Comparison of ENCODE assay signal across 9 mouse cellular contexts in genomic region chr6:49039470-49040180, GRCm38 (mm10). TPM values are rescaled to one million over a fixed set of nuclear protein-coding genes. Genes with fewer than 3 reads are reported as not detected.
DNase-seq lines count a peak whose midpoint lies in the region; ATAC-seq and TF ChIP-seq lines count a peak whose summit lies in the region.
"Had no signal": no experiment of that assay in that cellular context is flagged by ENCODE, and none has a peak within 500 bp of the region (broad histone marks: within the 10 kb centered on the region; RNA-seq: fewer than 3 reads in every experiment).

No protein-coding gene starts in this region.

- no peak overlapping the region for H3K27ac ChIP-seq in bone marrow, adult 2 months (ENCODE audit: control insufficient read depth, insufficient read depth, low read depth, low read length, poor library complexity)
- no peak overlapping the region for H3K27ac ChIP-seq in embryonic fibroblast, embryonic 13.5 days (ENCODE audit: insufficient read depth, low read length)
- no peak overlapping the region for H3K27ac ChIP-seq in heart, postnatal 0 days (ENCODE audit: low read depth)
- H3K27ac ChIP-seq in lung, embryonic 14.5 days (ENCODE audit: low read depth), result no peak overlapping the region
- H3K27ac ChIP-seq in neural tube, embryonic 15.5 days (replicated peaks), result no peak overlapping the region

- peak; percentile 65 for DNase-seq in heart, postnatal 0 days (ENCODE audit: low spot score)
- DNase-seq in kidney, postnatal 25 days, result peak; percentile 57 to 69
- peak; percentile 88 for DNase-seq in lung, embryonic 14.5 days
- peak; percentile 71 for DNase-seq in thymus, postnatal 25 days

- TF ChIP-seq EP300 in heart, postnatal 0 days (IDR thresholded peaks at IDR 0.05; ENCODE audit: low read depth), result no peak

- peaks cover 39% of the 10 kb centered on the region for H3K27me3 ChIP-seq in E14TG2a.4 (ENCODE audit: insufficient read depth, low read length)
- 0 out of 2 replicates have a peak, but pooled peaks cover 5% of the 10 kb centered on the region for H3K27me3 ChIP-seq in heart, postnatal 0 days (ENCODE audit: control insufficient read depth, insufficient read depth, low read length)
- H3K27me3 ChIP-seq in lung, embryonic 14.5 days (ENCODE audit: insufficient read depth, low read length), result 0 out of 2 replicates have a peak, but pooled peaks cover 6% of the 10 kb centered on the region
- peaks cover 19% of the 10 kb centered on the region for H3K27me3 ChIP-seq in neural tube, embryonic 15.5 days (replicated peaks)

- no peak overlapping the region for H3K4me3 ChIP-seq in E14TG2a.4 (replicated peaks; ENCODE audit: low read length)
- peak overlapping the region; percentile 31 for H3K4me3 ChIP-seq in bone marrow, adult 2 months (replicated peaks; ENCODE audit: control insufficient read depth, low read depth, low read length)
- H3K4me3 ChIP-seq in embryonic fibroblast, embryonic 13.5 days (ENCODE audit: insufficient read depth, low read length), result no peak overlapping the region
- H3K4me3 ChIP-seq in heart, postnatal 0 days (ENCODE audit: low read depth, low read length), result peak overlapping the region; percentile 38
- peak overlapping the region; percentile 29 for H3K4me3 ChIP-seq in lung, embryonic 14.5 days (ENCODE audit: low read depth, low read length)
- peak overlapping the region; percentile 21; the same call in 1 of the 2 replicates for H3K4me3 ChIP-seq in neural tube, embryonic 15.5 days (replicated peaks)

- TF ChIP-seq POLR2A in bone marrow, adult 2 months (IDR thresholded peaks at IDR 0.05; ENCODE audit: borderline replicate concordance, control insufficient read depth, low read depth, low read length), result no peak
- no peak for TF ChIP-seq POLR2A in embryonic fibroblast, embryonic 13.5 days (IDR thresholded peaks at IDR 0.05; ENCODE audit: low read depth, low read length)

- no peaks in the 10 kb centered on the region for H3K36me3 ChIP-seq in E14TG2a.4 (ENCODE audit: insufficient read depth, low read length)
- no peaks in the 10 kb centered on the region for H3K36me3 ChIP-seq in heart, postnatal 0 days (replicated peaks; ENCODE audit: control insufficient read depth, insufficient read depth, low read length)
- no peaks in the 10 kb centered on the region for H3K36me3 ChIP-seq in lung, embryonic 14.5 days (ENCODE audit: insufficient read depth)
- no peaks in the 10 kb centered on the region for H3K36me3 ChIP-seq in neural tube, embryonic 15.5 days

- peaks cover 34% of the 10 kb centered on the region for H3K4me1 ChIP-seq in E14TG2a.4 (replicated peaks; ENCODE audit: low read depth, low read length)
- peaks cover 3% of the 10 kb centered on the region for H3K4me1 ChIP-seq in bone marrow, adult 2 months (ENCODE audit: control insufficient read depth, insufficient read depth, low read length)
- H3K4me1 ChIP-seq in embryonic fibroblast, embryonic 13.5 days (ENCODE audit: control insufficient read depth, insufficient read depth, low read length), result peaks cover 12% of the 10 kb centered on the region; the same call in 1 of the 2 replicates
- peaks cover 6% of the 10 kb centered on the region; the same call in 1 of the 2 replicates for H3K4me1 ChIP-seq in heart, postnatal 0 days (ENCODE audit: control insufficient read depth, insufficient read depth)
- H3K4me1 ChIP-seq in lung, embryonic 14.5 days (ENCODE audit: insufficient read depth), result no peaks in the 10 kb centered on the region
- peaks cover 4% of the 10 kb centered on the region; the same call in 1 of the 2 replicates for H3K4me1 ChIP-seq in neural tube, embryonic 15.5 days

- 16% methylated on average over 18 of the region's 18 CpGs for WGBS in bone marrow, adult 2 months
- WGBS in heart, postnatal 0 days, result 11% methylated on average over 18 of the region's 18 CpGs
- WGBS in lung, embryonic 14.5 days, result 11% methylated on average over 18 of the region's 18 CpGs
- 13% methylated on average over 18 of the region's 18 CpGs for WGBS in neural tube, embryonic 15.5 days

- TF ChIP-seq CTCF in E14TG2a.4 (conservative IDR thresholded peaks at IDR 0.05; ENCODE audit: low read length), result peak; percentile 84
- peak; percentile 73 for TF ChIP-seq CTCF in bone marrow, adult 2 months (IDR thresholded peaks at IDR 0.05; ENCODE audit: control insufficient read depth, insufficient read depth, low read length)
- TF ChIP-seq CTCF in embryonic fibroblast, embryonic 13.5 days (IDR thresholded peaks at IDR 0.05; ENCODE audit: borderline replicate concordance, insufficient read depth, low read length), result peak; percentile 36; the same call in 1 of the 2 replicates
- peak; percentile 63 for TF ChIP-seq CTCF in heart, postnatal 0 days (IDR thresholded peaks at IDR 0.05; ENCODE audit: low read depth)
- peak; percentile 72 for TF ChIP-seq CTCF in lung, embryonic 14.5 days (IDR thresholded peaks at IDR 0.05; ENCODE audit: low read depth)

- H3K9ac ChIP-seq in heart, postnatal 0 days (replicated peaks; ENCODE audit: low read depth, low read length), result no peak overlapping the region; the same call in 1 of the 2 replicates
- peak overlapping the region; percentile 52 for H3K9ac ChIP-seq in lung, embryonic 14.5 days
- no peak overlapping the region for H3K9ac ChIP-seq in neural tube, embryonic 15.5 days (replicated peaks)

- peak overlapping the region; percentile 59 for H3K4me2 ChIP-seq in heart, postnatal 0 days (ENCODE audit: low read depth, low read length)
- peak overlapping the region; percentile 55 for H3K4me2 ChIP-seq in lung, embryonic 14.5 days
- H3K4me2 ChIP-seq in neural tube, embryonic 15.5 days, result peak overlapping the region; percentile 48

- H3K9me3 ChIP-seq in E14TG2a.4 (ENCODE audit: low read length), result no peaks in the 10 kb centered on the region
- no peaks in the 10 kb centered on the region for H3K9me3 ChIP-seq in heart, postnatal 0 days (replicated peaks; ENCODE audit: control insufficient read depth, low read length)
- no peaks in the 10 kb centered on the region for H3K9me3 ChIP-seq in lung, embryonic 14.5 days (ENCODE audit: low read depth, low read length)
- no peaks in the 10 kb centered on the region for H3K9me3 ChIP-seq in neural tube, embryonic 15.5 days (replicated peaks)

- 0 out of 2 replicates have a peak, but pooled peaks have one; percentile 44 for ATAC-seq in heart, postnatal 0 days (ENCODE audit: insufficient read depth, low read depth)
- 0 out of 2 replicates have a peak, but pooled peaks have one; percentile 57 for ATAC-seq in lung, embryonic 14.5 days (ENCODE audit: insufficient read depth)
- peak; percentile 45; the same call in 1 of the 2 replicates for ATAC-seq in neural tube, embryonic 15.5 days (ENCODE audit: low FRiP score)

RNA-seq across cellular contexts. Expression of gene Gpnmb, which starts 3.3 kb away (rescaled TPM):
- 2.6 TPM in 1 of 2 replicates, not detected in the other for polyA plus RNA-seq in bone marrow, adult 2 months (2011; ENCODE audit: insufficient read depth, insufficient read length, low replicate concordance, missing spikeins)
- polyA plus RNA-seq in embryonic fibroblast, embryonic 13.5 days (2011; ENCODE audit: insufficient read length, low read depth, missing spikeins), result 29.1 and 33.1 TPM in 2 replicates
- 5.1 and 13.7 TPM in 2 replicates for total RNA-seq in heart, postnatal 0 days (2014; rRNA removed; ENCODE audit: low replicate concordance)
- 4.0 and 7.2 TPM in 2 replicates for polyA plus RNA-seq in heart, postnatal 0 days (2015; fragmentation: Nextera tagmentation; extraction: Ambion mirVana)
- 0.21 and 0.35 TPM in 2 replicates for polyA plus RNA-seq in lung, embryonic 14.5 days (2014; fragmentation: Nextera tagmentation; extraction: Ambion mirVana)
- polyA plus RNA-seq in neural tube, embryonic 15.5 days (2015; fragmentation: Nextera tagmentation; extraction: Ambion mirVana), result 0.19 and 0.22 TPM in 2 replicates

RNA-seq across cellular contexts. Expression of gene Malsu1, which starts 34.0 kb away (rescaled TPM):
- 13.7 and 21.1 TPM in 2 replicates for polyA plus RNA-seq in bone marrow, adult 2 months (2011; ENCODE audit: insufficient read depth, insufficient read length, low replicate concordance, missing spikeins)
- 26.8 and 33.4 TPM in 2 replicates for polyA plus RNA-seq in embryonic fibroblast, embryonic 13.5 days (2011; ENCODE audit: insufficient read length, low read depth, missing spikeins)
- 20.0 and 35.3 TPM in 2 replicates for total RNA-seq in heart, postnatal 0 days (2014; rRNA removed; ENCODE audit: low replicate concordance)
- 97.6 and 105 TPM in 2 replicates for polyA plus RNA-seq in heart, postnatal 0 days (2015; fragmentation: Nextera tagmentation; extraction: Ambion mirVana)
- polyA plus RNA-seq in lung, embryonic 14.5 days (2014; fragmentation: Nextera tagmentation; extraction: Ambion mirVana), result 69.7 and 75.3 TPM in 2 replicates
- polyA plus RNA-seq in neural tube, embryonic 15.5 days (2015; fragmentation: Nextera tagmentation; extraction: Ambion mirVana), result 66.1 and 66.4 TPM in 2 replicates

RNA-seq across cellular contexts. Expression of gene Svs1, which starts 53.0 kb away (rescaled TPM):
- not detected in 2 replicates for polyA plus RNA-seq in bone marrow, adult 2 months (2011; ENCODE audit: insufficient read depth, insufficient read length, low replicate concordance, missing spikeins)
- polyA plus RNA-seq in embryonic fibroblast, embryonic 13.5 days (2011; ENCODE audit: insufficient read length, low read depth, missing spikeins), result not detected in 2 replicates
- total RNA-seq in heart, postnatal 0 days (2014; rRNA removed; ENCODE audit: low replicate concordance), result not detected in 2 replicates
- polyA plus RNA-seq in heart, postnatal 0 days (2015; fragmentation: Nextera tagmentation; extraction: Ambion mirVana), result not detected in 2 replicates
- not detected in 2 replicates for polyA plus RNA-seq in lung, embryonic 14.5 days (2014; fragmentation: Nextera tagmentation; extraction: Ambion mirVana)
- not detected in 2 replicates for polyA plus RNA-seq in neural tube, embryonic 15.5 days (2015; fragmentation: Nextera tagmentation; extraction: Ambion mirVana)
- total RNA-seq: layer of hippocampus, adult 18-20 months had no signal

Comparison
In these comparisons a context has a peak if more than half of its experiments do, and no peak if none do; other contexts are left out.
1. H3K4me3 ChIP-seq: peak in bone marrow, adult 2 months (single experiment), heart, postnatal 0 days (single experiment), lung, embryonic 14.5 days (single experiment) and neural tube, embryonic 15.5 days (single experiment); none in E14TG2a.4 (single experiment) and embryonic fibroblast, embryonic 13.5 days (single experiment).
2. Peak in every context shown above with its lines, with median percentiles within 50 percentile points of each other: CTCF ChIP-seq, ATAC-seq, DNase-seq and H3K4me2 ChIP-seq.